Mouse (Mus musculus) lung, adult 2 months (tissue): ENCODE data around the gene Nbas.

ENCODE experiments used
- CTCF ChIP-seq: fragments of 200-500 bp; IDR thresholded peaks from 2 replicates; pipeline ENCODE4 v1.5.1; 2011; ENCODE audit warnings: mild to moderate bottlenecking, low read length, control low read depth; ENCODE audit not compliant: insufficient read depth
- POLR2A ChIP-seq: fragments of 200-500 bp; IDR thresholded peaks from 2 replicates; pipeline ENCODE4 v1.6.1; 2011; ENCODE audit warnings: low read depth, mild to moderate bottlenecking, control low read depth, low read length, borderline replicate concordance; ENCODE audit errors: extremely low read depth

GRCm38 (mm10) chr12:13342535-13342934, 73.6 kb downstream of the Nbas start:
- TF ChIP-seq POLR2A = no peak
- TF ChIP-seq CTCF = no peak
